Mouse (Mus musculus): ENCODE results near the gene Zbtb45.

Zbtb45 gene

GRCm38 (mm10) chr7:13010005-13010908 is at the start of gene Zbtb45:
Zbtb45 (minus strand) TSS chr7:13010034.
- in situ Hi-C loops (cut with MseI, MboI): no loop called here

DNA sequence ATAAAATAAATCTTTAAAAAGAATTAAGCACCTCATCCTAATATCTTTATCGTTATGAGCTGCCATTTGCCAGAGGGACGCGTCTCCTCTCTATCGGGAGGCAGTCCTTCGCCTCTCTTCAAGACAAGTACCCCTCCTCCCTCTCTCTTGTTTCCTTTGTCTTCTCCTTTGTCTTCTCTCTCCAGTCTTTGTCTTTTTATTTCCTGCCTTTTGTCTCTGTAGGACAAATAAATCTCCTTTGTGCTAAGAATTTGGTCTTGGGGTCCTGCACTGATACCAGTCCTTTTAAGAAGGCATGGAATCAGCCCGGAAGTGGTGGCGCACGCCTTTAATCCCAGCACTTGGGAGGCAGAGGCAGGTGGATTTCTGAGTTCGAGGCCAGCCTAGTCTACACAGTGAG is 49.7 kb upstream of the Zbtb45 start:
- in situ Hi-C loops (cut with MseI, MboI): loop anchor here in 1 of 2 experiments (25.0 kb wide), 1 partner anchor 453 kb away; no protein-coding TSS in a partner anchor

DNA sequence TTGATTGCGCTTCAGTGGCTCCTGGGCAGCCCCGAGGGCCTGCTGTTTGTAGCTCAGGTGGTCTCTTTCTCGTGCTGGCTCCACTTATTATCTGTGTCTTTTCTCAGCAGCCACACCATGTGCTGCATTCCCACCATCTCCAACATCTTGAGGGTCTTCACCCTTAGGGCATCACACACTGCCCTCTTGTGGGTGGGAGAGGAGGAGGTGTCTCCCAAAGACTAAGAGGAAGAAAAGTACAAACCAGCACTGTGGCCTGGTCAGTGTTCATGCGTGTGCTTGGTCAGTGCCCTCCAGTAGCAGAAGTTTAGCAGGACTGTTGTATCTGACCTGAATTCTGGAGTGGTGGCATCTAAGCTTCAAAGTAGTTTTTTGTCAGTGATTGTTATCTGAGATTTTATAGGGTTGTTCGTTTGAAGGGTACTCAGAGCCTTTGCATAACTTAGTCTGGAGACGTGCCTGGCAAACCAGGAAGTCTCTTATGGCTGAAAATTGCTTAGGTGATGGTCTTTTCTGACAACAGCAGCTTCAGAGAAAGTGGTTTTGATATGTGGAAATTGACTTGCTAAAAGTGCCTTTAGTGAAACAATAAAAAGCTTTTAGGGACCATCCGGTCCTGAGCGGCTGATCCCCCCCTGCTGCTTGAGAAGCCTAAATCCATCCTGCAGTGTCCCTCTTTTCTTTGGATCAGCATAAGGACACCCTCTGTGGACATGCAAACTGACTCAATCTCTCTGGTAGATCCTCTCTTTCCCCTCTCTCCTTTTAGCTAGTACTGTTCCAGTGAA is 47.3 kb upstream of the Zbtb45 start:
- in situ Hi-C loops (cut with MseI, MboI): loop anchor here in 1 of 2 experiments (25.0 kb wide), 1 partner anchor 455 kb away; no protein-coding TSS in a partner anchor

- in situ Hi-C loops (cut with MseI, MboI): loop anchor here in 1 of 2 experiments (25.0 kb wide), 1 partner anchor 458 kb away; no protein-coding TSS in a partner anchor
Measured at GRCm38 (mm10) chr7:13054287-13055010, 44.6 kb upstream of the Zbtb45 start, which contains the start of gene Mzf1. Mzf1 (minus strand) TSS chr7:13054764.

DNA sequence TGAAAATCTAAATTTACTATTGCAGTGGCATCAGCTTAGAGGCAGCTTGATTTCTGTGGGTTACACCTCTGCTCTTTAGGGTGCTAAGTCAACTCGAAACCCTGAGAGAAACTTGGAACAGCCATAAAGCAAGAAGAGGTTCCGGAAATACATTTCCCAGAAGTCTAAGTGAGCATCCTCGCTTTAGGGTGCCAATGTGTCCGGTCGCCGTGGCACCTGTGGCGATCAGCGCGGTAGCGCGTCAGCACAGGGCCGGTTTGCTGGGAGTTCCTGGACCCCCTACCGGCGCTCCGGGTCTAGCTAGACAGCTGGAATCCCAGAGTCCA is 44.1 kb upstream of the Zbtb45 start:
- in situ Hi-C loops (cut with MseI, MboI): loop anchor here in 1 of 2 experiments (25.0 kb wide), 1 partner anchor 458 kb away; no protein-coding TSS in a partner anchor

DNA sequence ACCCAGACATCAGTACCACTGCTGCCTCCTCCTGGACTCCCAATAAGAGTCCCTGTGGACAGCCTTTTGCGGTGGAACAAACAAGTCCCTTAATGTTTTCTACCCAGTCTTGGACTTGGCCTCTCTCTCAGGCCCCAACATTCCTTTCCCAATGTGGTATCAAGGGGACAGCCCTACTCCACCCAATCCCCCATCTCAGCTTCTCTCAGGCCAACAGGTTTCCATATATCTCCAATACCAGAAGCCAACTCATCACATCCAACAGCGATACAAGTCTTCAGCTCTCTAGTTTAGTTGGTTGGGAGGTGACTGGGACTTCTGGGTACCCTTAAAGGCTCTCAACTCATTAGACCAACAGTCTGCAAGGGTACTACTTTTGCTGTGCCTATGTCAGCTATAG is 43.7 kb upstream of the Zbtb45 start:
- in situ Hi-C loops (cut with MseI, MboI): loop anchor here in 1 of 2 experiments (25.0 kb wide), 1 partner anchor 459 kb away; no protein-coding TSS in a partner anchor

GRCm38 (mm10) chr7:13053001-13053400 is 43.2 kb upstream of the Zbtb45 start:
- in situ Hi-C loops (cut with MseI, MboI): loop anchor here in 1 of 2 experiments (25.0 kb wide), 1 partner anchor 459 kb away; no protein-coding TSS in a partner anchor

DNA sequence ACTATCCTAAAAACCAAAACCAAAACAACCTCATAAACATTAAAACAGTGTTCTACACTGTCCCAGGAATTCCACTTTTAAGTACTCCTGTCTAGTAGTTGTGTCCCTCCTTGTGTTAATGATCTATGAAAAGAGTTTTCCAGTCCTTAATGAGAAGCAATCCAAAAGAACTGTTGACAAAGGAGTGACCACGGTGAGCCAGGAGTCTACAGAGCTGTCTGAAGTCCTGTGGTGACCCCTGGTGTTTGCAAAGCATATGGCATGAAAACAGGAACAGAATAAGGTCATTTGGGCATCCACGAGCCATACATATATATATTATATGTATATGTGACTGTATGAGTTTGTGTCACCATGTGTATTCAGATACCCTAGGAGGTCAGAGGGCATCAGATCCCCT is 36.2 kb upstream of the Zbtb45 start:
- in situ Hi-C loops (cut with MseI, MboI): loop anchor here in 1 of 2 experiments (5.0 kb wide), 1 partner anchor 39 kb away; no protein-coding TSS in a partner anchor

- in situ Hi-C loops (cut with MseI, MboI): no loop called here
Measured at GRCm38 (mm10) chr7:13044254-13044625, 34.4 kb upstream of the Zbtb45 start.

- in situ Hi-C loops (cut with MseI, MboI): no loop called here
Measured at GRCm38 (mm10) chr7:13043445-13044253, 33.8 kb upstream of the Zbtb45 start.

DNA sequence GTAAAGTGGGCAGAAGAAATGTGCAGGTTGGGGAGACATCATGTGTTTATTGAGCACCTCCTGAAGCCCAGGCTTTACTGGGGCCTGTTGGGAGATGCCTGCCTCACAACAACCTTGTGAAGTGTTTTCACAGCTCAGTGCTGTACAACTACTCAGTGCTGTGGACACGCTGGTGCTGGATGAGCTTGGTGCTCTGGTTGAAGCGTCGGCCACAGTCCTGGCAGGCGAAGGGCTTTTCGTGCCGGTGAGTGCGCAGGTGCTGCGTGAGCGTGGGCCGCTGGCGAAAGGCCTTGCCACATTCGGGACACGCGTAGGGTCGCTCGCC is 33.2 kb upstream of the Zbtb45 start:
- in situ Hi-C loops (cut with MseI, MboI): no loop called here

- in situ Hi-C loops (cut with MseI, MboI): no loop called here
Measured at GRCm38 (mm10) chr7:13042511-13042910, 32.7 kb upstream of the Zbtb45 start.

DNA sequence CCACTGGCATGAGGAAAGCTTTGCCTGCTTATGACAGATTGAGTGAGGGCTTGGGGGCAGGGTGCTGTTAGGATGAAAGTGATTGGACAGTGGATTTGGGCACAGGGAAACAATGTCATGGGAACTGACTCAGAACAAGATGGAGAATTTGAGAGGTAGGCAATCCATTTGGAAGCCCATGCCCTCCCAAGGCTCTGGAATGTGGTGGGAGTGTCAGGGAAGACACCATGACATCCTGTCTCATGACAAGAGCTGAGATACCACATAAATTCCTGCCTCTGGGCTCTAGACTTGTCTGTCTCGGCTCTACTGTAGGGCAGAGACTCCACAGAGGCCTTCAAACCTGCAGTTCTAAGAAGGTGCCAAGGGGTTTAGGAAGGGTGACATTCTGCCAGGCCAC is 31.4 kb upstream of the Zbtb45 start:
- in situ Hi-C loops (cut with MseI, MboI): no loop called here

DNA sequence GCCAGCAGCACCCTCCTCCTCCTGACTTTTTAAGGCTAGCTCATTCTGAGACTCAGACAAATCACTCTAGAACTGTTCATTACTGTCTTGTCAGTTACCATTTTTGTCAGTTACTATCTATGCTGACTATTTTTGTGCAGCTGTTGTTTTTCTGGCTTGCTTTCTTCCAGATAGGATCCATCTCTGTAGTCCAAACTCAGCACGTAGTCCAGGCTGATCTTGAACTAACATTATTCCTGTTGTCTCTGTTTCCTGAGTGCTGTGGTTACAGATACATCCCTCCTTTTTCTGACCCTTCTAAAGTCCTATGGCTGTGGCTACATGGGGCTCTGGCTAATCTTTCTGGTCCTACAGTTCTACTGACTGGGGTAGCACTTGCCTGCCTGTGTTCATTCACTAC is 29.3 kb upstream of the Zbtb45 start:
- in situ Hi-C loops (cut with MseI, MboI): no loop called here

DNA sequence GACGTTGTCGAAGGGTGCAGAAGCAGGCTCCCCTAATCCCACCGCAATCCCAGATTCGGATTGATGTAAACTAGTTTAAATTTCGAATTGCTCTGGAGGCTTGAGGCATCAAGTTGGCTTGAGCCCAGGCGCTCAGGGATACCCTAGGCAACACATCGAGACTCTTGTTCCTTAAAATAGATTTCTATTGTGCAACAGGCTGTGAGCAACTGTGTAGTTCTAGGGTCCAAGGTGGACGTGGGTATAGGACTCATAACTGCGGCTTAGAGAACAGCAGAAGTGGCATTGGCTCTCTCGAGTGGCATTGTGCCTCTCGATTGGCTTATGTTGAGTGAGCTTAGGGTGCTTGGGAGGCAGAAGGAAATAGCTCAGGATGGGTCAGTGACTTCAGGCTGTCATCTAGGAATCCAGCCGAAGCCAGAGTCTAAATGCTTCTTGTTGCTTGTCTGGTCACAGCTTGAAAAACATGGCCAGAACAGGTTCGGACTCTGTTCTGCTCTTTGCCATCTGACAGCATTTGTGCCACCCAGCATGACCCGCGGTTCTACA is 28.9 kb upstream of the Zbtb45 start:
- in situ Hi-C loops (cut with MseI, MboI): no loop called here

DNA sequence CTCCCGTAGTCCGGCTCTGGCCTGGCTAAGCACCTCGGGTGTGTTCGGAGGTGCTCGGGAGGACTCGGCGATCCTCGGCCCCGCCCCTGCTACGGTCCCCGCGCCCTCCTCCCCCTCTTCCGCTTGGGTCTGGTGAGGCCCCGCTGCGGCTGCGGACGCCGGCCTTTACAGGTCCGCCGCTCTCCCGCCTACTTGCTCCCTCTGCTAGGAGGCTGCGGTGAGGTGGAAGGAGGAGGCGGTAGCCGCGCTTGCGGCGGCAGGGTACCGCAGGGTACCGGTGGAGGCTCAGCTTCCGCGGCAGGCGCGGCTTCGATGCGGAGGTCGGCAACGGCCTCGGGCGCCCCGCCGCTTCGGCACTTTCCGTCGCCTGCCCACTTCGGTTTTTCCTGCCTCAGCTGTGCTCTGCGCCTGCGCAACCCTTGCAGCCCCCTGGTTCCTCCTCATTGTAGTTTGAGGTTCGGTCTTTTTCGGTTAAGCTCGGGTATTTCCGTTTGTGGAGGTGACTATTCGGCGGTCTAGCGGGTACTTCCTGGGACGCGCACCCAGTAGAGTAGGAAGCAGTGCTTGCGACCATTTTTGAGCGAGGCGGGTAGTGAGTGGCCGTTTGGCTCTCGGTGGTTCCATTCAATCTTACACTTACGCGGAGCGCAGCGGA is 28.2 kb upstream of the Zbtb45 start, which contains the start of gene Ube2m:
Ube2m (minus strand) TSS at position 375 of the 655 bp plus-strand sequence.
- in situ Hi-C loops (cut with MseI, MboI): no loop called here

DNA sequence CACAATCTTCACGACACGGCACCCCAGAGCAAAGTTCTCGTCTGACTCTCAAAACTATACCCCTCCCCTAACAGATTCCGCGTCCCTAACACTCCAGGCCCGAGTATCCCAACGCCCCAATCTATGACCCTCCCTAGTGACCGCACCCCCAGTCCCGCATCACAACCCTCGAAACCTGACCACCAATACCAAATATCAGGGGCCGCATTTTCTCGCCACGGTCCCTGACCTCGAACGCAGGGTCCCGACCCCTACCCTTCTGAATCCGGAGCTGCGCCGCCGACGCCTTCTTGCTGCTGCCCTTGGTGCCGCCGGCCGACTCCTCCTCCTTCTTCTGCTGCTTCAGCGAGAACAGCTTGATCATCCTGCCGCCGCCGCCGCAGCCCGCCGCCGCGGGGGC is 27.5 kb upstream of the Zbtb45 start:
- in situ Hi-C loops (cut with MseI, MboI): no loop called here

- in situ Hi-C loops (cut with MseI, MboI): no loop called here
Measured at GRCm38 (mm10) chr7:13036806-13037205, 27.0 kb upstream of the Zbtb45 start.

DNA sequence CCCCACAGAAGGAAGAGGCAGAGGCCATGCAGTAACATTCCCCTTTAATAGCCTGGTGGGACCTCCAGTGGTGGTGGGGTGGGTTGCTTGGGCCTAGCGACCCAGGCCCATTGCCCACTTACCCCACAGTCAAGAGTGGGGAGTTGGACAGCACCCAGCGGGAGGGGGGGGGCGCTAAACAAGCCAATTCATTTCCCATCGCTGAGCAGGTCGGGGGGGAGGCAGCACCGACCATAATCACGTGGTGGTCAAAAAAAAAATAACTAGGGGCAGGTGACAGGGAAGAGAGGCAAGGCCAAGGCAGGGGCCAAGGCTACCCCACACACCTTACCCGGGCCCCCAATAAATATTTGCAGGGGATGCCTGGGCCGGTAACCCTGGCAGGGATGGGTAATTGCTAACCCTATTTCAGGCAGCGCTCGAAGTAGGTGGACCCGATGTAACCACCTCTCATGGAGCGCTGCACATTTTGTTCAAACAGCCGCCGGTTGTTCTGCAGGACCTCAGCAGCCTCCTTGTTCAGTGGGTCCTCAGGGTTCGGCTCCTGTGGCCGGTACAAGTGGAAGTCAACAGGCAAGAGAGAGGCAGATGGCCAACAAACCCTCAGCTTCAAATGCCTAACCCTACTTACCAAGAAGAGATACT is 25.5 kb upstream of the Zbtb45 start:
- in situ Hi-C loops (cut with MseI, MboI): no loop called here

Data from mouse trophoblast stem cell (cell line).